In the genomic region with DNA sequence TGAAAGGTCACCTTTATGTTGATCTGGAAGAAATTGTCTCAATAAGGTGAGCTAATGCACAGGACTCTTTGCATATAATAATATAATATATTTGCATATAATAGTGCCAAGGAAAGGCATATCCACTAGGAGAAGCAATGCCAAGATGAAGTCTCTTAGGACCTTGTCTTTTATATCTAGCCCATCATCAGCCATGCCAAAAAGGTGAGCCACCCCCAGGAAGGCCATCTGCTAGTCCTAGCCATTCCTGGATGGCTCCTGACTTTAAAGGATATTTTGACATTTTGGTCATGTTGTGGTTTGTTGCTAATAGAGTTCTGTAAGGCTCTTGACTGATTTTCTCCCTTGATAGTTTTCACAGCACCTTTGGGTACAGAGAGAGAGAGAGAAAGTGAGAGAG, we compare ENCODE assay signal across 25 mouse cellular contexts.
DNase-seq lines count a peak whose midpoint lies in the region; ATAC-seq lines count a peak whose summit lies in the region.
"Had no signal": no experiment of that assay in that cellular context is flagged by ENCODE, and none has a peak within 500 bp of the region (broad histone marks: within the 10 kb centered on the region; RNA-seq: fewer than 3 reads in every experiment).

No protein-coding gene starts in this region.

- H3K36me3 ChIP-seq in embryonic facial prominence, embryonic 10.5 days (replicated peaks), result no peaks in the 10 kb centered on the region
- H3K36me3 ChIP-seq: embryonic facial prominence, embryonic 12.5 days; embryonic facial prominence, embryonic 15.5 days; forebrain, embryonic 12.5 days; forebrain, embryonic 15.5 days; heart, embryonic 12.5 days; heart, embryonic 15.5 days; hindbrain, embryonic 15.5 days had no signal

- no peak for DNase-seq in cerebellum, postnatal 4 days (ENCODE audit: low spot score in 2 of 2)
- peak; percentile 21 for DNase-seq in left cerebral cortex, postnatal 4 days
- no peak for DNase-seq in left cerebral cortex, postnatal 36 days (ENCODE audit: low spot score in 2 of 2)
- peak; percentile 64 to 81 for DNase-seq in cerebellum, postnatal 14 days
- no peak for DNase-seq in spleen, postnatal 10 days (ENCODE audit: low spot score in 2 of 2)
- no peak for DNase-seq in embryonic facial prominence, embryonic 10.5 days (ENCODE audit: low spot score)
- no peak for DNase-seq in heart, postnatal 25 days (ENCODE audit: low spot score)
- DNase-seq: adrenal gland, adult 8-10 months; adrenal gland, postnatal 25 days; gastrocnemius, postnatal 25 days; heart, adult 18-20 months; heart, postnatal 10 days; heart, postnatal 4 days; kidney, adult 2 months had no signal

- no peaks in the 10 kb centered on the region for H3K27me3 ChIP-seq in embryonic facial prominence, embryonic 10.5 days (replicated peaks; ENCODE audit: low read depth, poor library complexity, severe bottlenecking)
- H3K27me3 ChIP-seq: embryonic facial prominence, embryonic 12.5 days; embryonic facial prominence, embryonic 15.5 days; forebrain, embryonic 12.5 days; forebrain, embryonic 15.5 days; heart, embryonic 12.5 days; heart, embryonic 15.5 days; hindbrain, embryonic 15.5 days had no signal

- no peak overlapping the region for H3K27ac ChIP-seq in embryonic facial prominence, embryonic 10.5 days (replicated peaks)
- H3K27ac ChIP-seq: embryonic facial prominence, embryonic 12.5 days; embryonic facial prominence, embryonic 15.5 days; forebrain, embryonic 12.5 days; forebrain, embryonic 15.5 days; heart, embryonic 15.5 days; hindbrain, embryonic 15.5 days had no signal

- peak; percentile 72; the same call in 1 of the 2 replicates for ATAC-seq in cerebellum, adult (ENCODE audit: insufficient number of reproducible peaks, low FRiP score, low TSS enrichment)
- ATAC-seq: activated CD4-positive, CD25-positive, alpha-beta regulatory T cell, adult 4 months; forebrain, embryonic 15.5 days; intestine, postnatal 0 days had no signal

- H3K4me1 ChIP-seq in embryonic facial prominence, embryonic 10.5 days, result no peaks in the 10 kb centered on the region
- H3K4me1 ChIP-seq: embryonic facial prominence, embryonic 12.5 days; embryonic facial prominence, embryonic 15.5 days; forebrain, embryonic 12.5 days; forebrain, embryonic 15.5 days; heart, embryonic 12.5 days; heart, embryonic 15.5 days; hindbrain, embryonic 15.5 days had no signal

- intact Hi-C loops in left cerebral cortex, postnatal 4 days (cut with DNase I), result no loop called here
- intact Hi-C loops in left cerebral cortex, postnatal 36 days (cut with DNase I), result no loop called here
- intact Hi-C loops in heart, postnatal 25 days (cut with DNase I), result no loop called here

- H3K4me3 ChIP-seq in embryonic facial prominence, embryonic 10.5 days, result no peak overlapping the region
- H3K4me3 ChIP-seq: embryonic facial prominence, embryonic 12.5 days; embryonic facial prominence, embryonic 15.5 days; erythroblast, embryonic 14.5 days; forebrain, embryonic 12.5 days; forebrain, embryonic 15.5 days; heart, embryonic 12.5 days; heart, embryonic 15.5 days; hindbrain, embryonic 15.5 days had no signal

- no peaks in the 10 kb centered on the region for H3K9me3 ChIP-seq in embryonic facial prominence, embryonic 10.5 days
- H3K9me3 ChIP-seq: embryonic facial prominence, embryonic 12.5 days; embryonic facial prominence, embryonic 15.5 days; forebrain, embryonic 12.5 days; forebrain, embryonic 15.5 days; heart, embryonic 12.5 days; heart, embryonic 15.5 days; hindbrain, embryonic 15.5 days had no signal

Comparison
In these comparisons a context has a peak if more than half of its experiments do, and no peak if none do; other contexts are left out.
1. DNase-seq: peak in left cerebral cortex, postnatal 4 days (single experiment) and cerebellum, postnatal 14 days (2 of 2); none in cerebellum, postnatal 4 days (0 of 2), left cerebral cortex, postnatal 36 days (0 of 2), spleen, postnatal 10 days (0 of 2), embryonic facial prominence, embryonic 10.5 days (single experiment) and heart, postnatal 25 days (single experiment).